Mouse (Mus musculus) hindbrain, embryonic 15.5 days (tissue): ENCODE measurements around the gene Cbfa2t2. TPM values are rescaled to one million over a fixed set of nuclear protein-coding genes. Genes with fewer than 3 reads are reported as not detected.

ENCODE experiments used
- ATAC-seq: fragments of 200-750 bp; cut with Nextera tagmentation; 2 replicates; pipeline ENCODE4 v1.8.0; 2017; ENCODE audit warnings: low read depth, moderate number of reproducible peaks, moderate TSS enrichment; ENCODE audit not compliant: low FRiP score
- H3K27ac ChIP-seq: fragments of 300-500 bp; sonication (generic); replicated peaks from 2 replicates; pipeline ENCODE4 v1.5.1; 2015; ENCODE audit warnings: mild to moderate bottlenecking, inconsistent platforms
- H3K27me3 ChIP-seq: fragments of 300-500 bp; sonication (generic); 2 replicates; pipeline ENCODE4 v1.6.1; 2015; ENCODE audit warnings: control low read depth, inconsistent platforms
- H3K36me3 ChIP-seq: fragments of 300-500 bp; sonication (generic); 2 replicates; pipeline ENCODE4 v1.6.1; 2015; ENCODE audit warnings: control low read depth, inconsistent platforms
- H3K4me1 ChIP-seq: fragments of 300-500 bp; sonication (generic); replicated peaks from 2 replicates; pipeline ENCODE4 v1.6.1; 2015; ENCODE audit warnings: control low read depth, inconsistent platforms
- H3K4me2 ChIP-seq: fragments of 300-500 bp; sonication (generic); 2 replicates; pipeline ENCODE4 v1.6.1; 2015; ENCODE audit warnings: moderate library complexity, mild to moderate bottlenecking, inconsistent platforms
- H3K4me3 ChIP-seq: fragments of 300-500 bp; sonication (generic); 2 replicates; pipeline ENCODE4 v1.5.1; 2015; ENCODE audit warnings: mild to moderate bottlenecking, inconsistent platforms
- H3K9ac ChIP-seq: fragments of 300-500 bp; sonication (generic); 2 replicates; pipeline ENCODE4 v1.6.1; 2015; ENCODE audit warnings: inconsistent platforms
- H3K9me3 ChIP-seq: fragments of 300-500 bp; sonication (generic); 2 replicates; pipeline ENCODE4 v1.6.1; 2016; ENCODE audit warnings: control low read depth, inconsistent platforms
- WGBS: fragments of 180-500 bp; shearing (Covaris S2); methylation state at CpG from one replicate; pipeline ENCODE4 v1.1.7; 2015; 5-methylcytosine and 5-hydroxymethylcytosine counted together
- polyA plus RNA-seq: library from polyadenylated mRNA; unstranded; fragments of >200 nt; fragmentation: Nextera tagmentation; extraction: Ambion mirVana; gene quantifications from 2 replicates; pipeline ENCODE4 v1.2.1, GENCODE M21; 2015

The Cbfa2t2 gene
- polyA plus RNA-seq, 1 experiment from 2014 or later, result 48.0 TPM

DNA sequence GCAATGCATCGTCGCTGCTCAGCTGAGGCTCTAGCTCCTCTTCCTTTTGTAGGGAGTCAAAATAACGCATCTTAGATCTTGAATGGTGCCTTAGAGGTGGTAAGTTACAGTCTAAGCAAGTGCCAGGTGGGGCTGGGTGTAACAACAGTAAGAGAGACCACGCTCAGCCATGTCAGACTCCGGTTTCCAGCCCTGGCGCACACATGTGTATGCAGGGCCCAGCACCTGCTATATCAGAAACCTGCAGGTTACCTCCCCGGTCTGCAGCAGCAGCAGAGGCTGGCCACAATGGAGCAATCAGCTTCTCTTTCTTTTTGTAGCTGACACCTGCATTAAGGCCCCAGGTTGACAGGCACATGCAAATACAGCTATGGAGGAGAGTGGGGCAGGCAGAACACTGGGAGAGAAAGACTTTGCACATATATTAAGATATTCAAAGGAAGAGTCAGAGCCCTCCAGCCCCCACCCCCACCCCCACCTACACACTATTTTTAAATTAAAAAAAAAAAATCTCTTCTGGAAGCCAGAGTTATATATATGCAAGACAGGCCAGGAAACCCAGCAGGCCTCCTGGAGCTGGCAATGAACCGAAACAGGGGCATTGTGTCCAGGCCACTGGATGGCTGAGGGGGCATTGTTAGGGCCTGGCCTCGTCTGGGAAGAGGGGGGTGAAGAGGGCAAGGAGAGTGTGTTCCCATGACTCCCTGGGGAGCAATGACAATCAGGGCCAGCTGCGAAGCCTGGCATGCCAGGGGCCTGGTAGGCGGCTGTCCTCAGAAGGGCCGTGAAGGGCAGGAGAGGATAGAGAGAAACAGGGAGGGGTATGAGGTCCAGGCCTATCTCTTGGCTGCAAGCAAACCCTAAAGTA, 140.8 kb downstream of the Cbfa2t2 start:
- no peak overlapping the region for H3K9ac ChIP-seq
- peaks cover 14% of the 10 kb centered on the region for H3K4me1 ChIP-seq
- H3K36me3 ChIP-seq, result no peaks in the 10 kb centered on the region
- H3K9me3 ChIP-seq, result no peaks in the 10 kb centered on the region
- H3K27me3 ChIP-seq, result no peaks in the 10 kb centered on the region
- WGBS, result 21% methylated on average over 12 of the region's 12 CpGs
- ATAC-seq, result no peak
- H3K4me3 ChIP-seq, result no peak overlapping the region
- H3K4me2 ChIP-seq, result no peak overlapping the region
- peak overlapping the region; percentile 11; the same call in 1 of the 2 replicates for H3K27ac ChIP-seq

DNA sequence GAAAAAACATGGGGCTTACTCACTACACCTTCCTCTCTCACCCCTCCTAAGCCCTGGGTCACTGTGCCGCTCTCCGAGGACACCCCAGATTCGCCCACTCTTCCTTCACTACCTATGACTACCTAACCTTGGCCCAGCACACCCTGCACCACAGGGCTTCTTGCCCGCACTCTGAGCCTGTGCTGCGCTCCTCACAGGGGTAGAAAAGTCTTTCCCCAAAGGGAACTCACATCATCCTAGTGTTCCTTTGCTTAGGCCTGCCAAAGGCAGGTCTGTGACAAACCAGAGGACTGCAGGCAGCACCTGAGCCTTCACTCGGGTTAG, 141.4 kb downstream of the Cbfa2t2 start:
- Histone ChIP-seq H3K4me1 (peaks cover 14% of the 10 kb centered on the region), H3K27ac (no peak overlapping the region), H3K4me2 (no peak overlapping the region), H3K27me3 (no peaks in the 10 kb centered on the region), H3K9me3 (no peaks in the 10 kb centered on the region), H3K4me3 (no peak overlapping the region), H3K9ac (no peak overlapping the region), H3K36me3 (no peaks in the 10 kb centered on the region)
- ATAC-seq, result no peak
- 48% methylated on average over 6 of the region's 6 CpGs for WGBS

DNA sequence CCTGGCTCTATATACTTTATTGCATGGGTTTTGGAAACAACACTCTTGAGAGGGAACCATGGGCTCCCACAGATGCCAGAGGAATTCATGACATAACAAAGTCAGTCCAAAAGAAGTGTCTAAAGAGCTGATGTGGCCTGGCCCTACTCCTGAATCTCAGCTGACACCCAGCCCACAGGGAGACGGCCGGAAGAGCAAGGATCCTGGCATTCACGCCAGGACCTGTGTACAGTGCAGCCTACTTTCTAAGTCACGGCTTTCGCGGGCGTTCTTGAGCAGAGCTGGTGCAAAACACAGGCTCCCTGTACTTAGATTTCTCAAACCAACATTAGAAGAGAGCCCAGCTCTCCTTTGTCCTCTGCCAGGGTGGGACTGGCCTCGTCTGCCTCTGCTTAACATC, 144.3 kb downstream of the Cbfa2t2 start:
- Histone ChIP-seq H3K9me3 (no peaks in the 10 kb centered on the region), H3K4me3 (no peak overlapping the region), H3K27ac (0 out of 2 replicates have a peak overlapping the region, but pooled peaks have one; percentile 38), H3K27me3 (no peaks in the 10 kb centered on the region), H3K4me2 (no peak overlapping the region), H3K36me3 (no peaks in the 10 kb centered on the region), H3K9ac (no peak overlapping the region), H3K4me1 (peaks cover 33% of the 10 kb centered on the region)
- 69% methylated on average over 8 of the region's 8 CpGs for WGBS
- ATAC-seq, result no peak

- ATAC-seq, result no peak
- Histone ChIP-seq H3K4me1 (peaks cover 37% of the 10 kb centered on the region), H3K4me3 (no peak overlapping the region), H3K36me3 (no peaks in the 10 kb centered on the region), H3K9ac (no peak overlapping the region), H3K9me3 (no peaks in the 10 kb centered on the region), H3K4me2 (no peak overlapping the region), H3K27me3 (no peaks in the 10 kb centered on the region), H3K27ac (no peak overlapping the region)
- 93% methylated on average over 1 of the region's 1 CpGs for WGBS
Measured at GRCm38 (mm10) chr2:154581421-154581820, 145.1 kb downstream of the Cbfa2t2 start.

DNA sequence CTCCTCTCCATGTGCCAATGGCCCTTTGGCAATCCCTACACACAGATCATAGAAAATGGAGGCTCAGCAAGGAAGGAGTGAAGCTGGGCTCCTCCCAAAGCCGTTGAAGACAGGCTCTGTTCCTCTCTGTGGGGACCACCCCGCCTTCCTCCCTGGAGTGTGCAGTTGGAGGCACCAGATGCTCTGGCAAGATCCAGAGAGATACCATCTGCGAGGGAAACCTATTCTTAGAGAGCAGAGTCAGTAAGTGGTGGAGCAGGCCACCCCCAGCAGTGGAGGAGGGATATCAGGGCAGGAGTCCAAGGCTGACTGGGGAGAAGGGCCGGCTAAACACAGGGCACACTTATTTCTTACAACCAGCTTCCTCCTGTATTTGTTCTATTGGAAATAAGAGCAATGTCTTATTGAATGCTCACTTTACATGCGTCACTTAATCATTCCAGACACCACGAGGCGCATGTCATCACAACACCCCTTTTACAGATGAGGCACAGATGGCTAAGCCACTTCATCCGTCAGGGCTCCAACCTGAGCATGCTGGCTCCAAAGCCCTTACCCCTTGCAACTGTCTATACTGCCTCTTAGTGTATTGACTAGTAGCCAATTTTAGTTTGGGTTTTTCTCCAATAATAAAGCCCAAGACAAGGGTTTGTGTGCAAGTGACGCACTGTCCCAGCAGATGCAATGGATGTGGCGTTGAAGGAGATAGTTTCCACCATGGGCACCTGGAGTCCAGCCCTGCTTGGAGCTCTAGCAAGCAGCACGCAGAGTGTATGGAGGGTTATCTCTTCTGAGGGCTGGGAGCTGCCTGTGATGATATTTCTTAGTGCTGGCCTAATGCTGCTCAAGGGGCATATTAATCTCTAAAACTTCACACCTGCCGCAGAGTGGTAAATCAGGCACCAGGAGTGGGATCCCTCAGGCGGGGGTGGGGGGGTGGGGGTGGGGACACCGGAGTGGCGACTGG, 147.9 kb downstream of the Cbfa2t2 start:
- H3K27me3 ChIP-seq, result no peaks in the 10 kb centered on the region
- H3K36me3 ChIP-seq, result peaks cover 8% of the 10 kb centered on the region; the same call in 1 of the 2 replicates
- no peak overlapping the region for H3K4me3 ChIP-seq
- H3K4me1 ChIP-seq, result peaks cover 23% of the 10 kb centered on the region
- H3K9ac ChIP-seq, result no peak overlapping the region
- H3K4me2 ChIP-seq, result no peak overlapping the region; the same call in 1 of the 2 replicates
- no peaks in the 10 kb centered on the region for H3K9me3 ChIP-seq
- WGBS, result 42% methylated on average over 15 of the region's 15 CpGs
- peak; percentile 84 for ATAC-seq
- peak overlapping the region; percentile 46 for H3K27ac ChIP-seq

DNA sequence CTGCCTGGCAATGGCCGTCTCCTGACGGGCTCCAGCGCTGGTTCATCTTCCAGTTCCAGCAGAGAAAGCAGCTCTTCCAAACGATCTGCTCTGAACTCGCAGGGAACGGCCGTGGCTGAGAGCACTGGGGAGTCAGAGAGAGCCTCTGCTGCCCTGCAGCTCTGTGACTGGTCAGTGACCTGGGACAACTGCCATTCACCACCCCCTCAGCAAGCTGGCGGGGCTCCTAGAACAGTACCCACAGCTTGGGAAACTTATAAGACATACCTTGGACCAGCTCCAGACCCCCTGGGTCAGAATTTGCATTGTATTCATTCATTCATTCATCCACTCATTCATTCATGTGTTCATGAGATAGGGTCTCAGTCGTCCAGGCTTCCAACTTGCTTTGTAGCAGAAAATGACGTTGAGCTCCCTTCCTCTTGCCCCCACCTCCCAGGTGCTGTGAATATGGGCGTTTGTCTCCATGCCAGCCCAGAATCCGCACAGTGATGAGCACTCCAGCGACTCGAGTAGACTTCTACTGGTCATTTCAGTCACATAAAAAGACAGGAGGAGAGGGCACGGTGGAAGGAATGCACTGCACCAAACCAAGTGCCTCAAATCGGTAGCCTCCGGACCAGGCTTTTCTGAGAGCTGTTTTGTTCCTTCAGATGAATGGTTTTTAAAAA, 148.8 kb downstream of the Cbfa2t2 start:
- H3K4me1 ChIP-seq, result peaks cover 23% of the 10 kb centered on the region
- H3K27ac ChIP-seq, result peak overlapping the region; percentile 46
- no peak for ATAC-seq
- no peaks in the 10 kb centered on the region for H3K27me3 ChIP-seq
- H3K4me3 ChIP-seq, result no peak overlapping the region
- H3K9ac ChIP-seq, result no peak overlapping the region
- 49% methylated on average over 17 of the region's 17 CpGs for WGBS
- H3K36me3 ChIP-seq, result peaks cover 8% of the 10 kb centered on the region; the same call in 1 of the 2 replicates
- H3K4me2 ChIP-seq, result no peak overlapping the region
- H3K9me3 ChIP-seq, result no peaks in the 10 kb centered on the region

GRCm38 (mm10) chr2:154586405-154586804, 150.1 kb downstream of the Cbfa2t2 start:
- 78% methylated on average over 5 of the region's 5 CpGs for WGBS
- Histone ChIP-seq H3K9ac (no peak overlapping the region), H3K4me1 (peaks cover 23% of the 10 kb centered on the region), H3K4me2 (no peak overlapping the region), H3K36me3 (peaks cover 8% of the 10 kb centered on the region; the same call in 1 of the 2 replicates), H3K9me3 (no peaks in the 10 kb centered on the region), H3K27me3 (no peaks in the 10 kb centered on the region), H3K27ac (no peak overlapping the region), H3K4me3 (no peak overlapping the region)
- no peak; the same call in 1 of the 2 replicates for ATAC-seq

Other genes starting within 250 kb of the Cbfa2t2 start
- 0.25 and 0.29 TPM in 2 replicates for gene Bpifb1, start 245.7 kb upstream of the Cbfa2t2 start, polyA plus RNA-seq
- gene Bpifb5, start 212.7 kb upstream of the Cbfa2t2 start, polyA plus RNA-seq, result 0.14 and 0.22 TPM in 2 replicates
- gene Bpifb9a, start 178.6 kb upstream of the Cbfa2t2 start, polyA plus RNA-seq, result not detected in 2 replicates
- gene Bpifb9b, start 129.3 kb upstream of the Cbfa2t2 start, polyA plus RNA-seq, result not detected in 2 replicates
- gene Cdk5rap1, start 63.5 kb upstream of the Cbfa2t2 start, polyA plus RNA-seq, result 12.8 and 13.2 TPM in 2 replicates
- 13.0 and 13.7 TPM in 2 replicates for gene Snta1, start 28.4 kb upstream of the Cbfa2t2 start, polyA plus RNA-seq
- 1.7 and 2.7 TPM in 2 replicates for gene 1700003F12Rik, start 110.6 kb downstream of the Cbfa2t2 start, polyA plus RNA-seq
- 0.52 and 0.76 TPM in 2 replicates for gene Actl10, start 115.3 kb downstream of the Cbfa2t2 start, polyA plus RNA-seq
- 20.3 and 21.4 TPM in 2 replicates for gene Necab3, start 122.4 kb downstream of the Cbfa2t2 start, polyA plus RNA-seq
- 8.4 and 8.6 TPM in 2 replicates for gene E2f1, start 133.4 kb downstream of the Cbfa2t2 start, polyA plus RNA-seq
- gene Pxmp4, start 167.2 kb downstream of the Cbfa2t2 start, polyA plus RNA-seq, result 16.9 and 18.6 TPM in 2 replicates
- 2.0 and 2.7 TPM in 2 replicates for gene Zfp341, start 176.8 kb downstream of the Cbfa2t2 start, polyA plus RNA-seq
- 0.76 and 0.79 TPM in 2 replicates for gene 4930519P11Rik, start 177.0 kb downstream of the Cbfa2t2 start, polyA plus RNA-seq
- 26.4 and 32.0 TPM in 2 replicates for gene Chmp4b, start 215.2 kb downstream of the Cbfa2t2 start, polyA plus RNA-seq